Mouse (Mus musculus): ENCODE data around the gene Actg1. TPM values are rescaled to one million over a fixed set of nuclear protein-coding genes. Genes with fewer than 3 reads are reported as not detected.
A peak's percentile ranks its signal among the peaks of the same experiment; 100 is the strongest.
"Not testable (repeated sequence)": the region's sequence is repeated elsewhere in the genome, so short reads cannot be mapped to it uniquely, and the experiment has no call there.

Gene Actg1
- total and polyA plus RNA-seq, 2 experiments = 68.0 to 158 TPM

DNA sequence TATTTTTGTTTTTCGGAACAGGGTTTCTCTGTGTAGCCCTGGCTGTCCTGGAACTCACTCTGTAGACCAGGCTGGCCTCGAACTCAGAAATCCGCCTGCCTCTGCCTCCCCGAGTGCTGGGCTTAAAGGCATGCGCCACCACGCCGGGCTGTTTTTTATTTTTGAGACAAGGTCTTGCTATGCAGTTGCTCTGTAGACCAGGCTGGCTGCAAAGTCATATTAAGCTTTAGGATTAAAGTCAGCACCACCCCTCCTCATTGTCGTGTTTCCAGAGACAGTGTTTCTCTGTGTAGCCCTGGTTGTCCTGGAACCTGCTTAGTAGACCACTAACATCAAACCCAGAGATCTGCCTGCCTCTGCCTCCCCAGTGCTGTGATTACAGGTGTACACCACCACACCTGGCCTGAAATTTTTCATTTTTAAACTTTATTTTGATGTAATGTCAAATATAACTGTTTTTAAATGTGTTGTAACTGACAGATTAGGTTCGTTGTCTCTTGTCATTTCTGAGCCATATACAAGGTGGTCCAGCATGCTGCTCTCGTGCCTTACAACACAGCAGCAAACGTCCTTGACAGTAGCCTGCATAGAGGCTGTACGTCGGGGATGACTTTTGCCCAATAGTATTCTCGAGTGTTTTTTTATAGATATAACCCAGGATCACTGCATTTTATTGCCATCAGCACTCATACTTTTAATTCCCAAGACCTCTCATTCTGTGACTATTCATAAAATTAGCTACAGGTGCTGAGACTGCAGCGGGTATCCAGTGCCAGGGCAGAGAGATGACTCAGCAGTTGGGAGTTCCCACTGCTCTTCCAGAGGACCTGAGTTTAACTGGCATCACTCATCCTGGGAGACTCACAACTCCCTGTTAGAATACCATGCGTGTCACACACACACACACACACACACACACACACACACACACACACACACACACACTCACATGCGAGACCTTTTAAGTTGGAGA is 6.2 kb upstream of the Actg1 start:
- Histone ChIP-seq H3K4me1 (ENCODE audit: control insufficient read depth, insufficient read depth, low read length) (peaks cover 7% of the 10 kb centered on the region; the same call in 1 of the 2 replicates), H3K4me3 (ENCODE audit: insufficient read depth, low read depth, low read length) (no peak overlapping the region), H3K27ac (replicated peaks; ENCODE audit: insufficient read depth, low read depth, low read length) (no peak overlapping the region), H3K36me3 (ENCODE audit: control insufficient read depth, insufficient read depth, low read length) (no peaks in the 10 kb centered on the region), H3K27me3 (ENCODE audit: control insufficient read depth, insufficient read depth, low read length) (no peaks in the 10 kb centered on the region), H3K9ac (ENCODE audit: low read depth, low read length) (no peak overlapping the region), H3K79me2 (ENCODE audit: control insufficient read depth, insufficient read depth, low read length) (no peaks in the 10 kb centered on the region)
- no peak for TF ChIP-seq CTCF (IDR thresholded peaks at IDR 0.05; ENCODE audit: low read depth, low read length)
- no peak for TF ChIP-seq POLR2A (IDR thresholded peaks at IDR 0.05; ENCODE audit: extremely low read depth, insufficient read depth, low read length)
- DNase-seq (ENCODE audit: extremely low read depth, low read depth, low spot score) = no peak
- WGBS = 85% methylated on average over 17 of the region's 17 CpGs

DNA sequence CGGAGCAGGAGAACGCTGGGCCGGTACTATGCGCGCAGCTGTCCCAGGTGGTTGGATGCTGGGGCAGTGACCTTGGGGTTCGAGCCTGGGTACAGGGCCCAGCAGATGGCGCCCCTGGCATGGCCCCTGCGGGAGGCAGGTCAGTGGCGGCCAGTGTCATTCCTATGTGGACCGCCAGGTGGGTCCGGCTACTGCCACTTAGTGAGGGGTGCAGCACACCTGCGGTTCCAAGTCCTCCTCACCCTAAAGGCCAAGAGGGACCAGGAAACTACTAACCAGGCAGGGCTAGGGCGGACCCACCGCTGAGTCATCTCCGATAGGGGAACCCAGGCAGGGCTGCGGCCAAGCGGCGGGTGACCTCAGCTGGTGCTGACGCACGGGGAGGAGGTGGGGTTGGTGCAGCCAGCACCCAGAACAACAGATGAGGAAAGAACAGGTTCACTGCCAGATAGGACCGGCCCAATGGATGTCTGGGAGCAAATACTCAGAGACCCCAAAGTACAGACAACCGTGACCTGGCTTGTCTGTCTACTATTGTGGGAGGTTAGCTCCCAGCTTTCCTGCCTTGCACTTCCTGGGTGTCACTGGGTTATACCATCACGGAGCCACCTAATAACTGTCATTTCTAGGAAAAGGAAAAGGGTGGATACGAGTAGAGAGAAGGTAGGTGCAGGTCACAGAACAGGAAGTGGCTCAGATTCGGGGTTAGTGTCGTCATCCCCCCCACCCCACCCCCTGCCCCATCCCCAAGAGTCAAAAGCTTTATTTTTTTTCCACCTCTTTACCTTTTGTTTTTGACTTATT is 5.4 kb upstream of the Actg1 start:
- no peak for TF ChIP-seq POLR2A (IDR thresholded peaks at IDR 0.05; ENCODE audit: extremely low read depth, insufficient read depth, low read length)
- TF ChIP-seq CTCF (IDR thresholded peaks at IDR 0.05; ENCODE audit: low read depth, low read length) = peak; percentile 91
- H3K79me2 ChIP-seq (ENCODE audit: control insufficient read depth, insufficient read depth, low read length) = no peaks in the 10 kb centered on the region
- no peaks in the 10 kb centered on the region for H3K27me3 ChIP-seq (ENCODE audit: control insufficient read depth, insufficient read depth, low read length)
- H3K4me3 ChIP-seq (ENCODE audit: insufficient read depth, low read depth, low read length) = peak overlapping the region; percentile 43
- H3K9ac ChIP-seq (ENCODE audit: low read depth, low read length) = peak overlapping the region; percentile 48
- WGBS = 5% methylated on average over 26 of the region's 26 CpGs
- peak; percentile 77 for DNase-seq (ENCODE audit: extremely low read depth, low read depth, low spot score)
- H3K36me3 ChIP-seq (ENCODE audit: control insufficient read depth, insufficient read depth, low read length) = no peaks in the 10 kb centered on the region
- peaks cover 9% of the 10 kb centered on the region; the same call in 1 of the 2 replicates for H3K4me1 ChIP-seq (ENCODE audit: control insufficient read depth, insufficient read depth, low read length)
- peak overlapping the region; percentile 53 for H3K27ac ChIP-seq (replicated peaks; ENCODE audit: insufficient read depth, low read depth, low read length)

DNA sequence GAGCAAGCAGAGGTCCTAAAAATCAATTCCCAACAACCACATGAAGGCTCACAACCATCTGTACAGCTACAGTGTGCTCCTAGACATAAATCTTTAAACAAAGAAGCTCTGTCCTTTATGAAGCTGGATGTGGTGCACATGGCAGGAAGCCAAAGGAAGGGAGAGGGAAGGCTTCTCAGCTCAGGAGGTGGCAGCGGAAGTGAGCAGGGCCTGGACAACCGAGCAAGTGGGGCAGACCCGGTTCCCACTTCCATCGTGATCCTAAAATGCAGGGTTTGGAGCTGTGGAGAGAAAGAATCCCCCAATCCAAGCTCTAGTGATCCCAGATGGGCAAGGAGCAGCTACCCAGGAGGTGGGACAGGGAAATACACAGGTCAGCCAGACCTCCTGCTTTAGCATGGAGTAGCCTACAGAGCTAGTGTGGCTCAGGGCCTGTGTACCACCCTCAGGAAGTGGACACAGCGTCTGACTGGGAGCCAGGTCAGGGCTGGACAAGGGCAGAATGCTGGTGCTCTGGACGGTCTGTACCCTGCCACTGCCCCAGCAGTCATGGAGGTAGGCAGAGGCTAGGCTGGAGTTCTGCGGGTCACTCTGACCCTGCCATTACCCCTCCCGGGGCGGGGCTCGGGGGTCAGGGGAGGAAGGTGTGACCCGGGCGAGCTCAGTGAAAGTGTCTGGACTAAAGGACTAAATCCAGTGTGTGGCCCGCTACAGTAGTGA is 4.4 kb upstream of the Actg1 start:
- no peak overlapping the region for H3K4me3 ChIP-seq (ENCODE audit: insufficient read depth, low read depth, low read length)
- H3K36me3 ChIP-seq (ENCODE audit: control insufficient read depth, insufficient read depth, low read length) = no peaks in the 10 kb centered on the region
- no peak overlapping the region for H3K9ac ChIP-seq (ENCODE audit: low read depth, low read length)
- WGBS = 58% methylated on average over 13 of the region's 13 CpGs
- DNase-seq (ENCODE audit: extremely low read depth, low read depth, low spot score) = no peak
- peaks cover 5% of the 10 kb centered on the region for H3K79me2 ChIP-seq (ENCODE audit: control insufficient read depth, insufficient read depth, low read length)
- peaks cover 9% of the 10 kb centered on the region; the same call in 1 of the 2 replicates for H3K4me1 ChIP-seq (ENCODE audit: control insufficient read depth, insufficient read depth, low read length)
- H3K27me3 ChIP-seq (ENCODE audit: control insufficient read depth, insufficient read depth, low read length) = no peaks in the 10 kb centered on the region
- no peak for TF ChIP-seq POLR2A (IDR thresholded peaks at IDR 0.05; ENCODE audit: extremely low read depth, insufficient read depth, low read length)
- no peak for TF ChIP-seq CTCF (IDR thresholded peaks at IDR 0.05; ENCODE audit: low read depth, low read length)
- peak overlapping the region; percentile 22 for H3K27ac ChIP-seq (replicated peaks; ENCODE audit: insufficient read depth, low read depth, low read length)

DNA sequence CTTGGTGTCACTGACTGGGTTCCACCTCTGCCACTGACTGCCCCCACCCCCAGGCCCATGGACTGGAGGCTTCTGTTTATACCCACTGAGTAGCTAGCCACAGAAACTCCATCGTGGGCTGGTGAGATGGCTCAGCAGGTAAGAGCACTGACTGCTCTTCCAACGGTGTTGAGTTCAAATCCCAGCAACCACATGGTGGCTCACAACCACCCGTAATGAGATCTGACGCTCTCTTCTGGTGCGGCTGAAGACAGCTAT is 3.7 kb upstream of the Actg1 start:
- not testable (repeated sequence) for H3K79me2 ChIP-seq (ENCODE audit: control insufficient read depth, insufficient read depth, low read length); DNase-seq (ENCODE audit: extremely low read depth, low read depth, low spot score); H3K27me3 ChIP-seq (ENCODE audit: control insufficient read depth, insufficient read depth, low read length); H3K9ac ChIP-seq (ENCODE audit: low read depth, low read length); H3K36me3 ChIP-seq (ENCODE audit: control insufficient read depth, insufficient read depth, low read length); H3K27ac ChIP-seq (replicated peaks; ENCODE audit: insufficient read depth, low read depth, low read length); H3K4me3 ChIP-seq (ENCODE audit: insufficient read depth, low read depth, low read length)
- H3K4me1 ChIP-seq (ENCODE audit: control insufficient read depth, insufficient read depth, low read length) = peaks cover 13% of the 10 kb centered on the region
- WGBS = 94% methylated on average over 5 of the region's 5 CpGs

DNA sequence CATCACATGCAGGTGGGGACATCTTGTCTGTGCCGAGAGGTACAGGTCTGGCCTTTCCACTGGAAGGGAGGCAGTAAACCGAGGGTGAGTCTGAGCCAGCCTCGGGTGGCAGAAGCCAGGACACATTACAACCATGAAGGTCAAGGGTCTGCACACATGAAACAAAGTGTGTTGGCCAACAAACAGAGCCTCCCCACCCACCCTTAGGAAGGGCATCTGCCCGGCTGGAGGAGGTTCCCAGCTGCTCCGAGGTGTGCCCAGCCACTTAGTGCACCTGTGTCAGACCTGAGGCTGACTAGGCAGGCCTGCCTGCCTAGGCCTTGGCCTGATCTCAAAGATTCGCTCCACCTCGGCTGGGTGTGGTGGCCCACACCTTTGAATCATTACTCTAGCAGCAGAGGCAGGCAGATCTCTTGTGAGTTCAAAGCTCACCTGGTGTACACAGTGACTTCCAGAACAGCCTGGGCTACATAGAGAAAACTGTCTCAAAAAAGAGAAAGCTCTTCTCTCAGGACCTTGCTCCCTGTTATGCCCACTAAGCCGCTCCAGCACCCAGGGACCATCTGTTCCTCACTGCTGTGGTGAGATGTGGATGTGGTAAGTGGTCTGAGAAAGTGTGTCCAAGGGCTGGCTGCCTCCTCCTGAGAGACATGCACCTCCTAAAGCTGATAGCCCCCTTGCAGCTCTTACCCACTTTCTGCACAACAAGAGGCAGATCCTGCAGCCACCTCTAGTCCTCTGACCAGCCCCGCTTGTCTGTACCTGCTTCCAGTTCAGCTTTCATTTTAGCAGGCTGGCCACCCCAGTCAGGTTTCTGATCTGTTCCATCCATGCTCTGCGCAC is 3.1 kb upstream of the Actg1 start:
- Histone ChIP-seq H3K9ac (ENCODE audit: low read depth, low read length) (no peak overlapping the region), H3K36me3 (ENCODE audit: control insufficient read depth, insufficient read depth, low read length) (peaks cover 2% of the 10 kb centered on the region; the same call in 1 of the 2 replicates), H3K4me1 (ENCODE audit: control insufficient read depth, insufficient read depth, low read length) (peaks cover 14% of the 10 kb centered on the region), H3K79me2 (ENCODE audit: control insufficient read depth, insufficient read depth, low read length) (peaks cover 5% of the 10 kb centered on the region), H3K27ac (replicated peaks; ENCODE audit: insufficient read depth, low read depth, low read length) (no peak overlapping the region), H3K27me3 (ENCODE audit: control insufficient read depth, insufficient read depth, low read length) (no peaks in the 10 kb centered on the region), H3K4me3 (ENCODE audit: insufficient read depth, low read depth, low read length) (no peak overlapping the region)
- no peak for DNase-seq (ENCODE audit: extremely low read depth, low read depth, low spot score)
- no peak for TF ChIP-seq CTCF (IDR thresholded peaks at IDR 0.05; ENCODE audit: low read depth, low read length)
- no peak for TF ChIP-seq POLR2A (IDR thresholded peaks at IDR 0.05; ENCODE audit: extremely low read depth, insufficient read depth, low read length)
- 89% methylated on average over 10 of the region's 10 CpGs for WGBS
